In genomic region chr10:81363436-81364346, GRCm38 (mm10) we compare ENCODE assay signal across 8 mouse cellular contexts. TPM values are rescaled to one million over a fixed set of nuclear protein-coding genes. Genes with fewer than 3 reads are reported as not detected.
A peak's percentile ranks its signal among the peaks of the same experiment; 100 is the strongest.
DNase-seq lines count a peak whose midpoint lies in the region; ATAC-seq and TF ChIP-seq lines count a peak whose summit lies in the region.

No protein-coding gene starts in this region.

- 8% methylated on average over 54 of the region's 54 CpGs for WGBS in lung, embryonic 15.5 days
- 12% methylated on average over 53 of the region's 54 CpGs for WGBS in heart, embryonic 16.5 days
- 13% methylated on average over 48 of the region's 54 CpGs for WGBS in limb, embryonic 14.5 days
- 14% methylated on average over 54 of the region's 54 CpGs for WGBS in stomach, embryonic 16.5 days

- TF ChIP-seq POLR2A in limb, embryonic 14.5 days (IDR thresholded peaks at IDR 0.05; ENCODE audit: borderline replicate concordance, extremely low read depth, insufficient read depth, insufficient read length): no peak

- peaks cover 6% of the 10 kb centered on the region; the same call in 1 of the 2 replicates for H3K27me3 ChIP-seq in lung, embryonic 15.5 days
- H3K27me3 ChIP-seq in heart, embryonic 16.5 days (ENCODE audit: control insufficient read depth, insufficient read depth, low read length): no peaks in the 10 kb centered on the region
- peaks cover 26% of the 10 kb centered on the region for H3K27me3 ChIP-seq in limb, embryonic 14.5 days (ENCODE audit: control insufficient read depth, insufficient read depth, low read length)
- H3K27me3 ChIP-seq in stomach, embryonic 16.5 days (ENCODE audit: control insufficient read depth, insufficient read depth, low read length): peaks cover 10% of the 10 kb centered on the region; the same call in 1 of the 2 replicates

- H3K4me3 ChIP-seq in lung, embryonic 15.5 days: peak overlapping the region; percentile 28
- peak overlapping the region; percentile 46 for H3K4me3 ChIP-seq in heart, embryonic 16.5 days (ENCODE audit: low read length)
- peak overlapping the region; percentile 30 for H3K4me3 ChIP-seq in limb, embryonic 14.5 days (replicated peaks; ENCODE audit: low read length)
- peak overlapping the region; percentile 37 for H3K4me3 ChIP-seq in stomach, embryonic 16.5 days (replicated peaks; ENCODE audit: low read length)

- ATAC-seq in lung, embryonic 15.5 days (ENCODE audit: borderline replicate concordance, extremely low read depth, low FRiP score, low TSS enrichment): no peak
- peak; percentile 76 for ATAC-seq in heart, embryonic 16.5 days (replicated peaks; ENCODE audit: extremely low read depth, insufficient read depth, low FRiP score)
- ATAC-seq in limb, embryonic 14.5 days (ENCODE audit: low FRiP score, low read depth): no peak
- no peak for ATAC-seq in stomach, embryonic 16.5 days (ENCODE audit: insufficient read depth, low FRiP score)

- no peaks in the 10 kb centered on the region for H3K9me3 ChIP-seq in lung, embryonic 15.5 days
- H3K9me3 ChIP-seq in heart, embryonic 16.5 days (replicated peaks; ENCODE audit: control insufficient read depth, low read length): no peaks in the 10 kb centered on the region
- H3K9me3 ChIP-seq in limb, embryonic 14.5 days (ENCODE audit: control insufficient read depth, low read length): no peaks in the 10 kb centered on the region
- H3K9me3 ChIP-seq in stomach, embryonic 16.5 days (replicated peaks; ENCODE audit: control insufficient read depth, low read length): no peaks in the 10 kb centered on the region

- H3K27ac ChIP-seq in lung, embryonic 15.5 days: peak overlapping the region; percentile 88
- H3K27ac ChIP-seq in heart, embryonic 16.5 days (ENCODE audit: low read length): peak overlapping the region; percentile 95
- H3K27ac ChIP-seq in limb, embryonic 14.5 days (replicated peaks; ENCODE audit: low read depth, low read length): no peak overlapping the region
- peak overlapping the region; percentile 67 for H3K27ac ChIP-seq in stomach, embryonic 16.5 days (ENCODE audit: low read length)

- H3K4me1 ChIP-seq in lung, embryonic 15.5 days: peaks cover 66% of the 10 kb centered on the region
- peaks cover 42% of the 10 kb centered on the region for H3K4me1 ChIP-seq in heart, embryonic 16.5 days (ENCODE audit: control insufficient read depth, insufficient read depth, low read length)
- peaks cover 18% of the 10 kb centered on the region for H3K4me1 ChIP-seq in limb, embryonic 14.5 days (ENCODE audit: control insufficient read depth, insufficient read depth, low read length)
- H3K4me1 ChIP-seq in stomach, embryonic 16.5 days (ENCODE audit: control insufficient read depth, insufficient read depth, low read length): peaks cover 54% of the 10 kb centered on the region

- peak overlapping the region; percentile 59 for H3K4me2 ChIP-seq in lung, embryonic 15.5 days
- peak overlapping the region; percentile 68 for H3K4me2 ChIP-seq in heart, embryonic 16.5 days (ENCODE audit: low read depth, low read length)
- H3K4me2 ChIP-seq in limb, embryonic 14.5 days (replicated peaks; ENCODE audit: low read depth, low read length, severe bottlenecking): peak overlapping the region; percentile 56
- peak overlapping the region; percentile 61 for H3K4me2 ChIP-seq in stomach, embryonic 16.5 days (ENCODE audit: low read depth, low read length)

- H3K36me3 ChIP-seq in lung, embryonic 15.5 days: peaks cover 24% of the 10 kb centered on the region
- peaks cover 31% of the 10 kb centered on the region for H3K36me3 ChIP-seq in heart, embryonic 16.5 days (ENCODE audit: control insufficient read depth, insufficient read depth)
- H3K36me3 ChIP-seq in limb, embryonic 14.5 days (ENCODE audit: control insufficient read depth, insufficient read depth, low read length): peaks cover 40% of the 10 kb centered on the region
- peaks cover 21% of the 10 kb centered on the region for H3K36me3 ChIP-seq in stomach, embryonic 16.5 days (ENCODE audit: control insufficient read depth, insufficient read depth, low read length)

- no peak for DNase-seq in lung, postnatal 14 days
- DNase-seq in limb, embryonic 14.5 days (ENCODE audit: low spot score): no peak
- no peak for DNase-seq in layer of hippocampus, adult 11-12 months (ENCODE audit: low spot score)
- DNase-seq in adrenal gland, adult 18-20 months (ENCODE audit: low spot score in 2 of 2): no peak
- no peak for DNase-seq in retina, postnatal 1 day

- peak overlapping the region; percentile 12; the same call in 1 of the 2 replicates for H3K9ac ChIP-seq in lung, embryonic 15.5 days
- H3K9ac ChIP-seq in heart, embryonic 16.5 days (ENCODE audit: low read length): peak overlapping the region; percentile 70
- H3K9ac ChIP-seq in limb, embryonic 14.5 days (ENCODE audit: low read depth, low read length, severe bottlenecking): peak overlapping the region; percentile 43
- peak overlapping the region; percentile 65 for H3K9ac ChIP-seq in stomach, embryonic 16.5 days (ENCODE audit: low read length)

RNA-seq across cellular contexts. Expression of gene 4930404N11Rik, which starts 1.9 kb away (rescaled TPM):
- polyA plus RNA-seq in lung, embryonic 15.5 days (2015; fragmentation: Nextera tagmentation; extraction: Ambion mirVana): 2.0 and 3.0 TPM in 2 replicates
- 1.8 and 1.9 TPM in 2 replicates for polyA plus RNA-seq in heart, embryonic 16.5 days (2015; fragmentation: Nextera tagmentation; extraction: Ambion mirVana)
- polyA plus RNA-seq in limb, embryonic 14.5 days (2012; rRNA removed): 0.43 and 0.95 TPM in 2 replicates
- 0.37 and 0.41 TPM in 2 replicates for polyA plus RNA-seq in limb, embryonic 14.5 days (2014; fragmentation: Nextera tagmentation; extraction: Ambion mirVana)
- polyA plus RNA-seq in stomach, embryonic 16.5 days (2015; fragmentation: Nextera tagmentation; extraction: Ambion mirVana): 2.9 and 3.0 TPM in 2 replicates
- 1 to 10 TPM; 1.3 to 4.5 TPM for total RNA-seq in adrenal gland, adult 18-20 months (2021)

RNA-seq across cellular contexts. Expression of gene Mfsd12, which starts 6.4 kb away (rescaled TPM):
- 17.6 and 20.4 TPM in 2 replicates for polyA plus RNA-seq in lung, embryonic 15.5 days (2015; fragmentation: Nextera tagmentation; extraction: Ambion mirVana)
- 16.5 and 17.6 TPM in 2 replicates for polyA plus RNA-seq in heart, embryonic 16.5 days (2015; fragmentation: Nextera tagmentation; extraction: Ambion mirVana)
- polyA plus RNA-seq in limb, embryonic 14.5 days (2012; rRNA removed): 12.0 and 18.5 TPM in 2 replicates
- polyA plus RNA-seq in limb, embryonic 14.5 days (2014; fragmentation: Nextera tagmentation; extraction: Ambion mirVana): 6.8 and 8.0 TPM in 2 replicates
- 7.3 and 8.6 TPM in 2 replicates for polyA plus RNA-seq in stomach, embryonic 16.5 days (2015; fragmentation: Nextera tagmentation; extraction: Ambion mirVana)
- total RNA-seq in adrenal gland, adult 18-20 months (2021): 10 to 100 TPM; 16.0 to 29.6 TPM

RNA-seq across cellular contexts. Expression of gene Hmg20b, which starts 13.4 kb away (rescaled TPM):
- polyA plus RNA-seq in lung, embryonic 15.5 days (2015; fragmentation: Nextera tagmentation; extraction: Ambion mirVana): 91.2 and 92.5 TPM in 2 replicates
- 86.5 and 86.8 TPM in 2 replicates for polyA plus RNA-seq in heart, embryonic 16.5 days (2015; fragmentation: Nextera tagmentation; extraction: Ambion mirVana)
- 135 and 137 TPM in 2 replicates for polyA plus RNA-seq in limb, embryonic 14.5 days (2012; rRNA removed)
- polyA plus RNA-seq in limb, embryonic 14.5 days (2014; fragmentation: Nextera tagmentation; extraction: Ambion mirVana): 92.9 and 104 TPM in 2 replicates
- polyA plus RNA-seq in stomach, embryonic 16.5 days (2015; fragmentation: Nextera tagmentation; extraction: Ambion mirVana): 67.7 and 70.2 TPM in 2 replicates
- total RNA-seq in adrenal gland, adult 18-20 months (2021): 10 to 100 TPM; 86.5 to 92.7 TPM

RNA-seq across cellular contexts. Expression of gene Fzr1, which starts 14.6 kb away (rescaled TPM):
- polyA plus RNA-seq in lung, embryonic 15.5 days (2015; fragmentation: Nextera tagmentation; extraction: Ambion mirVana): 110 and 115 TPM in 2 replicates
- polyA plus RNA-seq in heart, embryonic 16.5 days (2015; fragmentation: Nextera tagmentation; extraction: Ambion mirVana): 74.6 and 82.8 TPM in 2 replicates
- 109 and 142 TPM in 2 replicates for polyA plus RNA-seq in limb, embryonic 14.5 days (2012; rRNA removed)
- polyA plus RNA-seq in limb, embryonic 14.5 days (2014; fragmentation: Nextera tagmentation; extraction: Ambion mirVana): 92.8 and 95.5 TPM in 2 replicates
- 69.2 and 79.0 TPM in 2 replicates for polyA plus RNA-seq in stomach, embryonic 16.5 days (2015; fragmentation: Nextera tagmentation; extraction: Ambion mirVana)
- total RNA-seq in adrenal gland, adult 18-20 months (2021): 10 to 100 TPM; 35.1 to 35.2 TPM

RNA-seq across cellular contexts. Expression of gene Dohh, which starts 20.5 kb away (rescaled TPM):
- polyA plus RNA-seq in lung, embryonic 15.5 days (2015; fragmentation: Nextera tagmentation; extraction: Ambion mirVana): 75.9 and 79.8 TPM in 2 replicates
- polyA plus RNA-seq in heart, embryonic 16.5 days (2015; fragmentation: Nextera tagmentation; extraction: Ambion mirVana): 83.4 and 86.2 TPM in 2 replicates
- 54.3 and 66.7 TPM in 2 replicates for polyA plus RNA-seq in limb, embryonic 14.5 days (2012; rRNA removed)
- polyA plus RNA-seq in limb, embryonic 14.5 days (2014; fragmentation: Nextera tagmentation; extraction: Ambion mirVana): 60.0 and 63.7 TPM in 2 replicates
- polyA plus RNA-seq in stomach, embryonic 16.5 days (2015; fragmentation: Nextera tagmentation; extraction: Ambion mirVana): 77.4 and 79.6 TPM in 2 replicates
- 10 to 100 TPM; 49.1 to 50.5 TPM for total RNA-seq in adrenal gland, adult 18-20 months (2021)

Comparison
In these comparisons a context has a peak if more than half of its experiments do, and no peak if none do; other contexts are left out.
1. H3K9ac ChIP-seq: peak in every context shown above with its lines; median percentile 70 in heart, embryonic 16.5 days; 65 in stomach, embryonic 16.5 days; 43 in limb, embryonic 14.5 days; 12 in lung, embryonic 15.5 days.